Mouse (Mus musculus): ENCODE data around the gene Car8. TPM values are rescaled to one million over a fixed set of nuclear protein-coding genes. Genes with fewer than 3 reads are reported as not detected.

Car8 gene
- total RNA-seq, 2 experiments from 2014 or later = 6.1 TPM

Small RNA genes within 50 kb of the gene (microRNA-seq; reads per million reads assigned to microRNA genes)
- gene Gm25355 = 0 reads per million in 2 experiments

Measured in layer of hippocampus, postnatal 14 days (tissue).